Mouse (Mus musculus) c-Kit-positive CD71-positive TER-119-positive erythroid progenitor cells, embryonic 14.5 days (primary cell): ENCODE measurements around the gene Lclat1.
A peak's percentile ranks its signal among the peaks of the same experiment; 100 is the strongest.
"Not testable (repeated sequence)": the region's sequence is repeated elsewhere in the genome, so short reads cannot be mapped to it uniquely, and the experiment has no call there.

Source experiments
- DNase-seq: peaks from one replicate; pipeline ENCODE4 v3.0.0-alpha.2; 2013; ENCODE audit warnings: low spot score

The Lclat1 gene

DNA sequence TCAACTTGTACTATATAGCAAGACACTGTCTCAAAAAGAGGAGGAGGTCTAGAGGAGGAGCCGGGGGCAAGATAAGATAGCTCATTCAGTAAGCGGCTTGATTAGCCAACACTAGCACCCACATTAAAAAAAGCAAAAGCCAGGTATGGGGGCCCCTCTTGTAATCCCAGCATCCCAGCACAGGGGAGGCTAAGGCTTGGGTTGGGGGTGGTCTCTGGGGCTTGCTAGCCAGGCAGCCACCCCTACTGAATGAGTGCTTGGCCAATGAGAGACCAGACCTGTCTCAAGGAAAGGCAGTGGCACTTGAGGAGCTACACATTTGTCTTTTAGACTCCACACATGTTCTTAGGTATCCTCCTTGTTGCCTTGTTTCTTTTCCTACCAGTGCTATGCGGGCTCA, 136.8 kb downstream of the Lclat1 start:
- no peak for DNase-seq

DNA sequence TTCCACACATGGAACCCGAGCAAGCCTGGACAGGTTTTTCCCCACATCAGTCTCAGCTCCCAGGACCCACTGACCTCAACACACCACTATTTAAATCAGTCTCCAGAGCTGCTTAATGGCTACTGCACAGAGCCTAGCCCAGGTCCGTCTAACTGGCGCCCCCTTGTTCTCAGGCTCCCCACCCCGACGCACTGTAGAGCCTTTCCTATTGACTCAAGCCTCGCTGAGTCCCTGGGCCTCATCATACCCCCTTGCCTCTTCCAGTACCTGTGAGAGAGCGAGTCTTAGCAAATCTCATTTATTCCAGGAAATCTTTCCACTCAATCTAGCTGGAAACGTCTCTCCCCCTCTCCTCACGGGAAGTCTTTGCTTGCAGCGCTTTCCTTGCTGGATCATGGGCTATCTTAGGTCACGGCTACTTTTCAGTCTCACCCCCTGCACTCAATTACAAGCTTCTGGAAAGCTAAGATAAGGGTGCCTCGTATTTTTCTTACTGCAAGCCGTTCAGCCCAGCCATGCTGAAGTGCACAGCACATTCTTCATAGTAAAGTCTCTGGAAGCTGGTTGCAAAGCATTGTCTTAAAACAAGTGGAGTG, 137.4 kb downstream of the Lclat1 start:
- DNase-seq, result peak; percentile 33

DNA sequence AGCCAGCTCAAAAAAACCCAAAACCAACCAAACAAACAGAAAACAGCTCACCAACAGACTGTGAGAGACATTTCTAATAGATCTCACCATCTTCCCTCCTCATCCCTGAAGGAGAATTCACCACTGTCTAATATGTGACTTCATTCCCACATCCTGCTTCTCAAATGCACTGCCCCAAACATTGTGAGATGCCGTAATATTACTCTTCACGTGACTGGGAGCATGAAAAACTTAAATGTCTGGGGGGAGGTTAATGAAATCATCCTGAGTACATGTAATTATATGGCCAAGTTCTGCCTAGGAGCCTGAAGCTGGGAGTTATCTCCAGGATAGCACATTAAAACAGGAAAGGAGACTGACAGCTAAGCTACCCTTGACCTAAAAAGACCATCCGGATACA, 138.3 kb downstream of the Lclat1 start:
- DNase-seq, result no peak

DNA sequence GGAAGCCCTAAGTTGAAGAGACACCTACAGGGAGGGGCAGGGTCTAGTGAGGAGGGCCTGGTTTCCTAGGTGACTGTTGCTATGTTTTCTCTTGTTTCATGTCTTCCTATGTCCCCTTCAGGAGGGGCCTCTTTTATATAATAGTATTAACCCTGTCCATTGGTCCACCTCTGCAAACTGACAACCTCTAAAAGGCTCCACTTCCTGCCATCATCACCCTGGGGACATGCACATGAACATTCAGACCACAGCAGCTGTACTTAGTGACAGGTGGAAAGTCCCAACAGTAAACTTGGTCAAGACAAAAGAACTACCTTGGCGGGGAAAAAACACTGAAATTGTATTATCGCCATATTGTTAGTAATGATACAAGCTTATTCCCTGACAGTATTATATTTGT, 139.1 kb downstream of the Lclat1 start:
- no peak for DNase-seq

DNA sequence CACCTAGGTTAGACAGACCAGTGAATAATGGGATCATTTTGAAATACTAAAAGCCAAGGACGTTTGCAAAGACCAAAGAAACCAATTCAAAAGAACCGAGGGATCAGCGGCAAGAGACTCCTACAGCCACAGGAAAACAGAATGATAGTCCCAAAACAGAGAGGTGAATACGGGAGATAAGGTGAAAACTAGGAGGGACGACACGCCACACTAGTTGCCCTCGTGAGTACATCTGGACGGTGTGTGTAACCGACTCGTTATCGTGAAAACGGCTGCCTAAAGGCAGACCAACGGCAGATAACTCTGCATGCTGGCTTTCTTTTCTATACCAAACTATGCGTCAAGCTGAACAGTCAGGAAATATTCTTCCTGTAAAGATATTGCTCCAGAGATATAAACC, 140.0 kb downstream of the Lclat1 start:
- peak; percentile 27 for DNase-seq

DNA sequence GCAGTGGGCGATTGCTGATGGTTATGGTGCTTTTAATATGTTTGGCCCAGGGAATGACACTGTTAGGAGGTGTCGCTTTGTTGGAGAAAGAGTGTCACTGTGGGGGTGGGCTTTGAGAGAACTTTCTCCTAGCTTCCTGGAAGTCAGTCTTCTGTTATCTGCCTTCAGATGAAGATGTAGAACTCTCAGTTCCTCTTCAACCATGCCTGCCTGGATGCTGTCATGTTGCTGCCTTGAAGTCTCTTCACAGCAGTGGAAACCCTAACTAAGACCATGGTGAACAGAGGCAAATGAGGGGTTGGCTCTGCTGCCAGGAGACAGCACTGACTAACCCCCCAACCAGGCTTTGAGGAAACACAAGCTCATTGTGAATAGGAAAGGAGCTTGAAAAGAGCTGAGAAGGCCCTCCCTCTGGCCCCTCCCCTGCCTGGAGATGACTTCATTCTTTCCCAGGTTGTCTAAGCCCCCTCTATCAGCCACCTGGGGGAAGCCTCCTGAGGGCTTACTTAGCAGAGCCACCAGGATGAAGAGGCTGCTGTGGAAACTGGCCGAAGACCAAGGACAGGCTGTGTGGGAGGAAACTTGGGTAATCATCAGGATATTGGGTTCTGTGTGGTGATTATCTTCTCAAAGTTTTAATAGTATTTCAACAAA, 142.8 kb downstream of the Lclat1 start:
- DNase-seq, result no peak

DNA sequence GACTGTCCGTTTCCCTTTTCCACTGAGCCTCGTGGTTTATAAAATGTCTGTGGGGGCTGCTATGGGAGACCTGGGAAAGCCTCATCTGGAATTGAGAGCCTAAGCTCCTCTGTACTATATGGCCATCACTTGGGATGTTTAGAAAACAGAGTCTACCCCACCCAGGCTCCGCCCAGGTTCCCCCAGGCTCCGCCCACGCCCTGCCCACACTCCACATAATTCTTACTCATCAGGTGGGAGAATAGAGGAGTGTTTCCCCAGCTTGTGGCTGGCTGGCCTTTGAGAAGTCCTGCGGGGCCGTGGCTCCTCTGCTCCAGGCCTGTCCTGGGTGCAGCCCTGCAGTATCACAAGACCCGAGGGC, 143.3 kb downstream of the Lclat1 start:
- peak; percentile 25 for DNase-seq

DNA sequence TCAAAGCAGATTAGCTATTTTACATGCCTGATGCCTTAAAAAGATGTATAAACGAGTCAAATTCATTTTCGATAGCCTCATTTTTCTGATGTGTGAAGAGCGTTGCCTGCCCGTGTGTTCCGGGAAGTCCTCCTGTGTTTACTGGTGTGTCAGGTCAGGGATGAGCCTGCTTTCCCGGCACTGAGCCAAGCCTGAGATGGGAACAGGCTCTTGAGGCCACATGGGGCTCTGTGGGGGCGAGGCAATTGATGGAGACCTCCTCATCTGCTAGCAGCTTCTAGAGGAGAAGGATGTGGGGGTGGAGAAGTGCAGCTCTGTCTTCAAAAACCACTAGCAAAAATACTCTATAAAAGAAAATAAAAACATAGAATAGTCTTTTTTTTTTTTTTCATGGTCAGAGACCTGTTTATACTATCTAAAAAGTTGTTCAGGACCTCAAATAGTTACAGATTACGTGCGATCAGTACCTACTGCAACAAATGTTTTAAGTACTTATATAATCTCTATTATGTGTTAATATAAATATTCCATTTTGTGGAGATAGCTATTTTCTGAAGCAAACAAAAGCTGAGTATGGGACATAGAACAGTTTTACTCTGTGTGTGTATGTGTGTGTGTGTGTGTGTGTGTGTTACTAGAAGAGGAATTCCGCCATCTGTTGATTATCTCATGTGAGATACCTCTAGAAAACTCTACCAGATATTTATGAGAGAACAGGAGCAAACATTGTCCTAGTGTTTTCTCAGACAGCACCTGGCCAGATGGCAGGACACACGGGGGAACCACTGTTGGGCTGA, 144.2 kb downstream of the Lclat1 start:
- no peak for DNase-seq

DNA sequence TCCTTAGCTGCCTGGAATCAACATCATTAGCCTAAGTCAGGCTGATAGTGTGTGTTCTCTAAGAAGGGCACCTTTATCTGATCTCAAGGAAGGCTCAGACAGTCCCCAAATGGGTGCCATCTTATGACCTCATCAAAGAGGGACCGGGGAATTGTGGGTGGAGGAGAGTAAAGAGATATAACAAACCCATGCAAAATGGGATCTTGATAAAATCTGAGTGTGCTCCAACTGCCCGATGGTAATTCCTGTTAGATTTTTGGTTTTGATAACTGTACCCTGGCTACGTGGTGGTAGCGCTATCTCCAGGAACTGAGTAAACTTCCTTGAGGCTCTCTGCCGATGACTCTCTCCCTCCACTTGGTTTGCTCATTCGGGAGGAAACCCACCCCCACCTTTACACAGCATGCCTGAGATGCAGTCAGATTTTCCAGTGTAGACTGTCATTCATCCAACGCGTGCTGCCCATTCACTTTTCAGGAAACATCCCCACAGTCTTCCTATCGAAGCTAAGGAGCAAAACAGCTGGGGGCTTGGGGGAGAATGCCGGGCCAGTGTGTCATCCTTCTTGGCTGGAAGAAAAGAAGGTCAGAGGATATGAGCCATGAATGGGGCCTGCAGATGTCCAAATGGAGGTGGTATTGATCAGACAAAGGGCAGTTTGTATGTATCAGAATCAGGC, 145.6 kb downstream of the Lclat1 start:
- DNase-seq, result no peak

DNA sequence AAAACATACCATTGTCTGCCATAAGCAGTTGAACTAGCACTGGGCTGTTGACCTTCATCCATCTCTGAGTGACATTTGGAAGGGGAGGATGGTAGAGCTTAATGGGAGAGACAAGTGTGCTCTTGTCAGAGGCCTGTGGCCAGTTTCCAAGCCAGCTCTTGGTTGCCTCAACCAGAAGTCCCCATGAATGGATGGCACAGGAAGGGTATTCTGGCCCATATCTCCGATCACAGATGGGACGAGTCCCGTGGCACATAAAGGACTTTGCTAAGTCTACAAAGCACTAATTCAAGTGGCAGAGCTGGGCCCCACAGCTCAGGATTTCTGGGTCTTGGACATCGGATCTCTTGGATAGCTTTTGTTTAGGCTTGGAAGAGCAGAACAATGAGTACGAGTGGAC, 148.0 kb downstream of the Lclat1 start:
- no peak for DNase-seq

DNA sequence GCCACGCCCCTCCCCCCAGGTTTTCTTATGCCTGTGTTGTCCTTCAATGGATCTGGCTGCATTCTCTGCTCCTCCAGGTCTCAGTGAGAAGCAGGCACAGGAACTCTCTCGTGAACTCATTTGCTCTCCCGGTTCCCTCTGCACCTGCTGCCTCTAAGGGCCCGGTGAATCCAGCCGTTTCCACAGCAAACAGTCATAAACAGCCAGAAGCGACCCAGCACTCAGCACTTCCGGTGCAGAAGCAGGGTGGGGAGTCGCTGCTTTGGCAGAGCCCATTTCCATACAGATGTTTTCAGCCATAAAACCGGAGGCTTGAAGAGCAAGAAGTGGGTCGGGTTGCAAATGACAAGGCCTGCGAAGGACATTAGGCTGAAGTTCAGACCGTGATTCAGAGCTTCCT, 150.8 kb downstream of the Lclat1 start:
- no peak for DNase-seq

DNA sequence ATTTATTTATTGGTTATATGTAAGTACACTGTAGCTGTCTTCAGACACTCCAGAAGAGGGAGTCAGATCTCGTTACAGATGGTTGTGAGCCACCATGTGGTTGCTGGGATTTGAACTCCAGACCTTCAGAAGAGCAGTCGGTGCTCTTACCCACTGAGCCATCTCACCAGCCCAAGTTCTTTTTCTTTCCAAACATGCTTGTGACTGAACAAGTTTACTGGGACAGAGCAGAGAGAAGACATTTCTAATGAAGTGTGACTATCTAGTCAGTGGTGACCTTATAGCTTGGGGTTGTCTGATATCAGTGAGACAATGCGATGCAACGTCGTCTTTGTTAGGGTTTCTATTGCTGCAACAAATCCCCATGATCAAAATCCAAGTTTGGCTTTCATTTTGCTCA, 151.5 kb downstream of the Lclat1 start:
- not testable (repeated sequence) for DNase-seq

DNA sequence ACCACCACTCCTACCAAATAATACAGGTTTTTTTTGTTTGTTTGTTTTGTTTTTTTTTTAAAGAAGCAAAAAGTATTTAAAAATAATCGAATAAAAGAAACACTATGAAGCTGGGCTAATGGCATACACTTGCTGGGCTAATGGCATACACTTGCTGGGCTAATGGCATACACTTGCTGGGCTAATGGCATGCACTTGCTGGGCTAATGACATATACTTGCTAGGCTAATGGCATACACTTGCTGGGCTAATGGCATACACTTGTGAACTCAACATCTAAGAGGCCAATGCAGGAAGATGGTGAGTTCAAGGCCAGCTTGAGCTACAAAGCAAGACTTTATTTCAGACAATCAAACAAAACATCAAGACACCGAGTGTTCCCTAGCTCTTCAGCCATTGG, 154.8 kb downstream of the Lclat1 start:
- no peak for DNase-seq

DNA sequence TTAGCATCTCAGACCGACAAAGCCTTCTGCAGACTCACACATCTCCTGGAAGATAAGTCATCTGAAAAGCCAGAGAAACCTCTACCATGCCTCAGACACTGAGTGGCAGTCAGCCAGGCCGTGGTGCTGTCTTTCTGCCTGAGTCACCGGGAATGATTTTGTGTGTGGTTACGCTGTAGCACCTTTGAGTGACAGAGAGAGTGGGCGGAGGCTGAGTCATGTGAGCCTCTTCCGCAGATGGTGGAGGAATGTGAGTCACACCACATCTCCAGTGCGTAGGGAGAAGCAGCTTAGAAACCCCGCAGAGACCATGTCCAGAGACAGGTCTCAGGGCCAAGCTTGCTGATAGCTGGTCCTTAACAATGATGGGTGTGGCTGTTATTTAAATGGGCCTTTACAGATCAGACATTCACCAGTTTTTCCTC, 155.3 kb downstream of the Lclat1 start:
- DNase-seq, result no peak

DNA sequence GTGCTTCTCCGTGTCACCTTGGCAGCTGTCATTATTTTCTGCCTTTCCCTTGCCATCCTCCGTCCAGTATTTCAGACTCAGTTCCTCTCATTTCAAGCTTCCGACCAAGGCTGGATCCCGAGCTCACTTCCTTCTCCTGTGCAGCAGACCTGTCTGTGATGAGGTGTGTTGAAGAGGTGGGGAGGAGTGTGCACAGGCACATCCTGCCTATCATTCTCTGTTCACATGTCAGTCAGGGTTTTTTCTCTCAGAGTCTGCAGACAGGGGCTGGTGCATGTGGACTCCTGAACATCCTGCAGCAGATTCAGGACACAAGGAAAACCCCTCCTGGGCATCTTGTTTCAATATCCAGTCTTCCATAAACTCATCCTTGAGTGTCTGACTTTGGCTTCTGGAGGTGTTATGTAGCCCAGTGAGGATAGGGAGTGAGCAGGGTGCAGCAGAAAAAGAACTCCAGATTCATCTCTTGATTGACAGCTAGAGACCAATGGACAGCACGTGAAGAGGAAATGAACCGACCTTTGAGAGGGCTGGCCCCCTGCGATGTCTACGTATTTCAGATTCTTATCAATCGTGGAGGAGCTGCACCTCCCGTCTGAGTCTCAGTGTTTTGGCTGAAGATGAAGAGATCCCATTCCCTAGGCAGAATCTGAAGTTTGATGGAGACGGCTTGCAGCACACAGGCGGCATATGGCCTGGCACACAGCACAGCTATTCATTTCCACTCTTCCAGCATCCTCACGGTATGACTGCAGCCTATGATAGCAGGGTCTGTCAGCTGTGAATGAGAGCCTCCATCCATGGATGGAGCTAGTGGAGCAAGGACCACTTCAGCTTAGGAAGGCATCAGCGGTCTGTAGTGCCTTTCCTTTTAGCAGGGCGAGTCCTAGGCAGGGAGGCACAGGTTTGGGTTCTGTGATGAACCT, 163.3 kb downstream of the Lclat1 start:
- no peak for DNase-seq

DNA sequence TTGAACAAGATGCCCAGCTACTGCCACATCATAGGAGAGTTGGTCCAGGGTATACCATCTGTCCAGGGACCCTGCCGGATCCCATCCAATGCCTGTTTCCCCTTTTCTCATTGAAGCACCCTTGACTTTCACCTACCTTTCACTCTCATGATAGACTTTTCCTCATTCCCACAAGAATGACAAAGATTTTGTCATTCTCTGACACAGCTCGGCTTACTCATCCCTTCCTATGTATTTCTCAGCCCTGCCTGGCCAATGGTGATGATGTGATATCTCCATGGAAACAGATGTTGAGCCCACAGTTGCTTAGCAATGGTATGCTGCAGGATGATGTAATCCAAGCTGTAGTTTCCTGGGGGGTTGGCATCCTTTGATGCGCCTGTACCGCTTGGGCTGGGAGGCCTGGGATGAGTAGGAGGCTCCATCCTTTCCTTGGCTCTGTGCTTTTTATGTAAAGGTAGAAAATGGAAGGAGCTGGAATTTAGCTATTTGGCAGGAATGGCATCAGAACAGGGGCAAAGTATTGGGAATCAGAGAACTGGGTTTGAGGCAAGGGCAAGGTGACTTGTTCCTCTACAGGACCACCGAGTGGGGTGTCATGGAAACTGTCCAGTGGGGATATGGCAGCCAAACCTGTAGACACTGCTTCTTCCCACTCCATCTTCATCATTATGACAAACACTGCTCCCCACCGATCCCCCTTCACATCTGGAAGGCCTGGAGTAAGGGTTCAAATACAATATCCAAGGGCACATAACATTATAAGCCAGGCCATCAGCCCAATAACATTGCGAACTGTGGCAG, 164.2 kb downstream of the Lclat1 start:
- DNase-seq, result no peak

DNA sequence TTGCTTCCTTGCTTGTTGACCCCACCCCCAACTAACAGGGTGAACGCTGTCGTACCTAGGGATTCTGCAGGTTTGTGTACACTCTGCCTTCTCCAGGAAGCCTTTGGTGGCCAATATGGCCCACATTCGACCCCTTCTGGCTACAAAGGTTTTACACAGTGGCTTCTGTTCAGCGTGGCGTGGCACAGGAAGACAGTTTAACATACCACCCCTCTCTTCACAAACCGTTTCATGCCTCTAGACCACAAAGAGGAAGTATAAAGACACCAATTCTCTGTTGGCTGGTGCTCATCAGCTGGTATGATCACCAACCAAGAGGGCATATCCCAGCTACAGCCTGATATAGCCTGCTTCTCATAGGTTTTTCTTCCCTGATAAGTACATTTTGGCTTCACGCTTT, 166.0 kb downstream of the Lclat1 start:
- no peak for DNase-seq

DNA sequence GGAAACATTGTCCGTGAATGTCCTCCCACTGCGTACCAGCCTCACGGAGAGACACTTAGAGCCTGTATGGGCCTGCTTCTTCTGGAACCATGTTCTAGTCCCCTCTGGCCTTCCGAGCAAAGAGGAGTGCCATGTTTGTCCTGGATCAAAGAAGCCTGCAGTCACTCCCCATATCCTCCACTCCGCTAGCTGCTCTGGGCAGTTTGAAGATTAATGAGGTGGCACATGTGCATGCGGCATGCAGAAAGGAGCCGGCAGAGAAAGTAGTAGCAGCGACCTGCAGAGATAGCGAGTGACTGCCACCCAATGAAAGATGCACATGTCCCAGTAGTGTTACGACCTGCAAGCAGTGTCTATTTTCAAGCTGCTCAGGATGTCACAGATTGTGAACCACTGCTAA, 167.3 kb downstream of the Lclat1 start:
- DNase-seq, result no peak

DNA sequence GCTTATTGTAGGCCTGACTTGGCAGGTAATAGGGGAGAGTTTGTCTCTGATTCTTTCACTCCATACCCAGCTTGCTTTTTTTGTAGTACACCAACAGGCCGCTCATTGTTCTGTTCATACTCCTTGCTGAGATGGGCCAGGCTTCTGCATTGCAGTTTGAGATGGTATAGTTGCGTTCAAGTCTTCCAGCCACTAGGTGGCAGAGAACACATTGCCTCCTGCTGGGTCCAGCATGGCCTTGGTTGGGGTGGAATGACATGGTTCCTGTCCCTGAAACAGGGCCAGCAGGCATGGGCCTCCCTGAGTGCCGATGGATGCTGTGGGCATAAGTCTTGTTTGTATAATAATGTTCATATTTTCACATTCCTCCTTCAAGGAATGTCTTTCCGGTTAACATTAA, 170.0 kb downstream of the Lclat1 start:
- no peak for DNase-seq

DNA sequence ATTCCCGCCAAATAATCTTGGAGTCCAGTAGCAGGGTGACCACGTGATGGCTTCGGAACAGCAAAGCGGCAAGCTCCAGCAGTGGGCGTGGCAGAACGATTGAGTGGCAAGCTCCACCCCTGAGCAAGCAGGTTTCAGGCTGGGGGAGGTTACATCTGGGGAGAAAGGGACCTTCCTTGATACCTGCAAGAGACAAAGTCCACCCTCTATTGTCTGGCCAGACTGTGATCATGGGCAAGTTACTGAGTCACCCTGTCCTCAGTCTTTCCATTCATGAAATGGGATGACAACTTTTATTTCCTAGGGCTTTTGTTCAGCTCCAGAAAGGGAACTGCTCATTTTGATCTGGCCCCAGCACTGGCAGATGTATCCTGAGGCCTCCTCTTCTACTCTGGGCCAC, 174.9 kb downstream of the Lclat1 start:
- not testable (repeated sequence) for DNase-seq

DNA sequence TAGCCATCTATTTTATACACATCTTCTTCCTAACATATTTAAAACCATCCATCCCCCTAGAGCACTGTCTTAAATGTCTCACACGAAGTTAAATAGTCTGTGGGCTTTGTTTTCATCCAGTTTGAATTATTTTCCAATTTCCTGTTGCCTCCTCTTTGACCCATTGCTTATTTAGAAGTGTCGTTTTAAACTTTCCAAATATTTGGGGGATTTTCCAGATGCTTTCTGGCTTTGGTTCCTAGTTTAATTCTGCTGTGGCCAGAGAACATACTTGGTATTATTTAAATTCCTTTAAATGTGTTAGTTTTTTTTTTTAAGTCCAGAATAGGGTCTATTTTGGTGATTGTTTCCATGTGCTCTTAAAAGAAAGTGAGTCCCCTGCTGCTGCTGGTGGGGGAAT, 176.5 kb downstream of the Lclat1 start:
- DNase-seq, result no peak
